Mouse (Mus musculus): ENCODE data around the gene Pkd1. TPM values are rescaled to one million over a fixed set of nuclear protein-coding genes. Genes with fewer than 3 reads are reported as not detected.

Gene Pkd1
- polyA plus RNA-seq, 1 experiment from 2014 or later, result 16.8 TPM

- Histone ChIP-seq H3K4me3 (ENCODE audit: control insufficient read depth in 1 of 2, insufficient read depth in 1 of 2, low read depth in 1 of 2, low read length in 2 of 2) (no peak overlapping the region), H3K36me3 (ENCODE audit: control insufficient read depth, insufficient read depth, low read length) (no peaks in the 10 kb centered on the region), H3K27me3 (ENCODE audit: control insufficient read depth, insufficient read depth, low read length) (no peaks in the 10 kb centered on the region), H3K27ac (replicated peaks in 1 of 2; ENCODE audit: control insufficient read depth in 1 of 2, insufficient read depth in 1 of 2, low read depth in 2 of 2, low read length in 2 of 2) (no peak overlapping the region), H3K4me1 (ENCODE audit: control insufficient read depth in 2 of 2, insufficient read depth in 2 of 2, low read length in 2 of 2) (peaks cover 2 to 8% of the 10 kb centered on the region in 2 experiments; a peak in 1 of 4 replicates), H3K9ac (ENCODE audit: low read length) (no peak overlapping the region), H3K4me2 (ENCODE audit: low read length) (no peak overlapping the region), H3K9me3 (ENCODE audit: control insufficient read depth, low read length) (no peaks in the 10 kb centered on the region)
- ATAC-seq (ENCODE audit: insufficient number of reproducible peaks, insufficient read depth, low FRiP score, low read depth), result no peak
- WGBS, result 86% methylated on average over 2 of the region's 2 CpGs
These were observed 4.4 kb upstream of the Pkd1 start for GRCm38 (mm10) chr17:24545247-24545646.

GRCm38 (mm10) chr17:24546234-24546633 is 3.4 kb upstream of the Pkd1 start:
- ATAC-seq (ENCODE audit: insufficient number of reproducible peaks, insufficient read depth, low FRiP score, low read depth), result no peak
- Histone ChIP-seq H3K27ac (replicated peaks in 1 of 2; ENCODE audit: control insufficient read depth in 1 of 2, insufficient read depth in 1 of 2, low read depth in 2 of 2, low read length in 2 of 2) (no peak overlapping the region), H3K9me3 (ENCODE audit: control insufficient read depth, low read length) (no peaks in the 10 kb centered on the region), H3K4me2 (ENCODE audit: low read length) (no peak overlapping the region), H3K9ac (ENCODE audit: low read length) (no peak overlapping the region), H3K36me3 (ENCODE audit: control insufficient read depth, insufficient read depth, low read length) (no peaks in the 10 kb centered on the region), H3K4me3 (ENCODE audit: control insufficient read depth in 1 of 2, insufficient read depth in 1 of 2, low read depth in 1 of 2, low read length in 2 of 2) (no peak overlapping the region), H3K4me1 (ENCODE audit: control insufficient read depth in 2 of 2, insufficient read depth in 2 of 2, low read length in 2 of 2) (peaks cover 7 to 14% of the 10 kb centered on the region in 2 experiments), H3K27me3 (ENCODE audit: control insufficient read depth, insufficient read depth, low read length) (no peaks in the 10 kb centered on the region)
- 75% methylated on average over 3 of the region's 3 CpGs for WGBS

DNA sequence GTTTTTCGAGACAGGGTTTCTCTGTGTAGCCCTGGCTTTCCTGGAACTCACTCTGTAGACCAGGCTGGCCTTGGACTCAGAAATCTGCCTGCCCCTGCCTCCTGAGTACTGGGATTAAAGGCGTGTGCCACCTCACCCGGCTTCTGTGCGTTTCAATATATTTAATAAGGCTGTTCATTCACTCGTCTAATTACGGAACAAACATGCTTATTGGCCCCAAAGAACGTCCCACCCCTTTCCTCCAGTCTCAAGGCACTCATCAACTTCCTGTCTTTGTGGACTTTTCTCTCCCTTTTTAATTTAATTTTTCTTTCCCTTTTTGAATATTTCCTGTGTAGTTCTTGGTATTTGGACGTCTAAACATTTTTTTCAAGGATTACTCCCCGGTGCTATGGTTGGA is 1.2 kb upstream of the Pkd1 start:
- Histone ChIP-seq H3K9me3 (ENCODE audit: control insufficient read depth, low read length) (no peaks in the 10 kb centered on the region), H3K27me3 (ENCODE audit: control insufficient read depth, insufficient read depth, low read length) (no peaks in the 10 kb centered on the region), H3K4me1 (ENCODE audit: control insufficient read depth in 2 of 2, insufficient read depth in 2 of 2, low read length in 2 of 2) (peaks cover 9 to 19% of the 10 kb centered on the region in 2 experiments), H3K9ac (ENCODE audit: low read length) (peak overlapping the region; percentile 66), H3K27ac (replicated peaks in 1 of 2; ENCODE audit: control insufficient read depth in 1 of 2, insufficient read depth in 1 of 2, low read depth in 2 of 2, low read length in 2 of 2) (no peak overlapping the region), H3K4me2 (ENCODE audit: low read length) (peak overlapping the region; percentile 94), H3K4me3 (ENCODE audit: control insufficient read depth in 1 of 2, insufficient read depth in 1 of 2, low read depth in 1 of 2, low read length in 2 of 2) (peak overlapping the region; percentile 50 to 87), H3K36me3 (ENCODE audit: control insufficient read depth, insufficient read depth, low read length) (no peaks in the 10 kb centered on the region)
- ATAC-seq (ENCODE audit: insufficient number of reproducible peaks, insufficient read depth, low FRiP score, low read depth), result no peak
- WGBS, result 34% methylated on average over 9 of the region's 9 CpGs

- WGBS, result 3% methylated on average over 23 of the region's 23 CpGs
- Histone ChIP-seq H3K4me3 (ENCODE audit: control insufficient read depth in 1 of 2, insufficient read depth in 1 of 2, low read depth in 1 of 2, low read length in 2 of 2) (peak overlapping the region; percentile 50 to 87), H3K27ac (replicated peaks in 1 of 2; ENCODE audit: control insufficient read depth in 1 of 2, insufficient read depth in 1 of 2, low read depth in 2 of 2, low read length in 2 of 2) (peak overlapping the region; percentile 32 to 71; a peak in 3 of 4 replicates), H3K4me1 (ENCODE audit: control insufficient read depth in 2 of 2, insufficient read depth in 2 of 2, low read length in 2 of 2) (peaks cover 9 to 19% of the 10 kb centered on the region in 2 experiments), H3K9ac (ENCODE audit: low read length) (peak overlapping the region; percentile 66), H3K27me3 (ENCODE audit: control insufficient read depth, insufficient read depth, low read length) (no peaks in the 10 kb centered on the region), H3K4me2 (ENCODE audit: low read length) (peak overlapping the region; percentile 94), H3K9me3 (ENCODE audit: control insufficient read depth, low read length) (no peaks in the 10 kb centered on the region), H3K36me3 (ENCODE audit: control insufficient read depth, insufficient read depth, low read length) (no peaks in the 10 kb centered on the region)
- ATAC-seq (ENCODE audit: insufficient number of reproducible peaks, insufficient read depth, low FRiP score, low read depth), result peak; percentile 0; the same call in 1 of the 2 replicates
These were observed 565 bp upstream of the Pkd1 start for GRCm38 (mm10) chr17:24548921-24549617.

DNA sequence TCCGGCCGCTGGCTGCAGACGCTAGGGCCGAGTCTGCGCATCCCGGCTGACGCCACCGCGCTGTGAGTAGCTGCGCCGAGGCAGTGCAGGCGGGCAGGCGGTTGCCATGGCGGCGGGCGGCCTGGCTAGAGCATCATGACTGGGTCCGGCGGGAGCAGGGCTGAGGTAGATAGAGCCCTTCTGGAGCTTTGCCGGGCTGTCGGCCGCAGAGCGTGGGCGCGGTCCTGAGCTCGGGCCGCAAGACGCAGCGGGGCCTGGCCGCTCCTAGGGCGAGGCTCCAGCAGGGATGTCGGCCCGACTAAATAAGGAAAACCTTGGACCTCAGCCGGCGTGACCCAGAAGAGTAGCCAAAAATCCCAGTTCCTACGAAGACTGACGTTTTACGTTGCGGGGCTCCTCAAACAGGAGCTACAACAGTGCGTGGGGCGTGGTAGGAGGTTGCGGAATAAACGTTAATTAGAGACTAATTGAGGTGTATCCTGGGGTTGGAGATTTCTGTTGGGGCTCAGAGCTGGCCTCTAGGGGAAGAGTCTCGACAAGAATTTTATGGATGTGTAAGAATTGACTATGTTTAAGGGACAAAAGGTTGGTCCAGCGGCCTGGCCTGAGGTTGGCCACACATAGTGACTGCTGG is 899 bp downstream of the Pkd1 start:
- Histone ChIP-seq H3K9ac (ENCODE audit: low read length) (peak overlapping the region; percentile 93), H3K27me3 (ENCODE audit: control insufficient read depth, insufficient read depth, low read length) (no peaks in the 10 kb centered on the region), H3K36me3 (ENCODE audit: control insufficient read depth, insufficient read depth, low read length) (no peaks in the 10 kb centered on the region), H3K9me3 (ENCODE audit: control insufficient read depth, low read length) (no peaks in the 10 kb centered on the region), H3K4me1 (ENCODE audit: control insufficient read depth in 2 of 2, insufficient read depth in 2 of 2, low read length in 2 of 2) (peaks cover 9 to 19% of the 10 kb centered on the region in 2 experiments), H3K4me2 (ENCODE audit: low read length) (peak overlapping the region; percentile 94), H3K4me3 (ENCODE audit: control insufficient read depth in 1 of 2, insufficient read depth in 1 of 2, low read depth in 1 of 2, low read length in 2 of 2) (peak overlapping the region; percentile 71 to 87), H3K27ac (replicated peaks in 1 of 2; ENCODE audit: control insufficient read depth in 1 of 2, insufficient read depth in 1 of 2, low read depth in 2 of 2, low read length in 2 of 2) (peak overlapping the region; percentile 81 to 92)
- peak; percentile 62 for ATAC-seq (ENCODE audit: insufficient number of reproducible peaks, insufficient read depth, low FRiP score, low read depth)
- WGBS, result under 1% methylated on average over 44 of the region's 44 CpGs

- Histone ChIP-seq H3K27ac (replicated peaks in 1 of 2; ENCODE audit: control insufficient read depth in 1 of 2, insufficient read depth in 1 of 2, low read depth in 2 of 2, low read length in 2 of 2) (peak overlapping the region in 1 of 2 experiments; percentile 92; a peak in 2 of 4 replicates), H3K9me3 (ENCODE audit: control insufficient read depth, low read length) (no peaks in the 10 kb centered on the region), H3K4me1 (ENCODE audit: control insufficient read depth in 2 of 2, insufficient read depth in 2 of 2, low read length in 2 of 2) (peaks cover 9 to 19% of the 10 kb centered on the region in 2 experiments), H3K27me3 (ENCODE audit: control insufficient read depth, insufficient read depth, low read length) (no peaks in the 10 kb centered on the region), H3K9ac (ENCODE audit: low read length) (peak overlapping the region; percentile 93), H3K4me2 (ENCODE audit: low read length) (peak overlapping the region; percentile 94), H3K4me3 (ENCODE audit: control insufficient read depth in 1 of 2, insufficient read depth in 1 of 2, low read depth in 1 of 2, low read length in 2 of 2) (peak overlapping the region; percentile 71 to 87), H3K36me3 (ENCODE audit: control insufficient read depth, insufficient read depth, low read length) (no peaks in the 10 kb centered on the region)
- ATAC-seq (ENCODE audit: insufficient number of reproducible peaks, insufficient read depth, low FRiP score, low read depth), result no peak
- WGBS, result 61% methylated on average over 3 of the region's 3 CpGs
These were observed 1.4 kb downstream of the Pkd1 start for GRCm38 (mm10) chr17:24551050-24551444.

DNA sequence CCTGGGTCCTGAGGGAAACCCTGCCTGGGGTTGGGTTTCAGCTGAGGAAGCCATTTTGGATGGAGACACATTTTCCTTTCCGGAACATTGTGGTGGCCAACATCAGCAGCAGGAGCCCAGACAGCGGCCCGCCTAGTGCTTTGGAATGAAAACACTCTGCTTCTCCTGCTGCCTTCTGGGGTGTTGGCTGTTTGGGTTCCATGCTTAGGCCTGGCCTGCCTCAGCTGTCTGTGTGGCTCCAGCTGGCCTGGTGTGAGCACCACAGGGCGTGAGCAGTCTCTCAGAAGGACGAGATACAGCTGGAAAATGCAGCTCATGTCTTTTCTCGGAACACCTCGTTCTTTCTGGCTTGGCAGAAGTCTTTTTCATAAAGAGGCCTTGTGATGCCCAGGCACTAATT is 7.5 kb downstream of the Pkd1 start:
- H3K27ac ChIP-seq (replicated peaks in 1 of 2; ENCODE audit: control insufficient read depth in 1 of 2, insufficient read depth in 1 of 2, low read depth in 2 of 2, low read length in 2 of 2), result 0 out of 4 replicates have a peak overlapping the region, but pooled peaks of 1 of the 2 experiments have one; percentile 19
- H3K4me1 ChIP-seq (ENCODE audit: control insufficient read depth in 2 of 2, insufficient read depth in 2 of 2, low read length in 2 of 2), result peaks cover 20 to 28% of the 10 kb centered on the region in 2 experiments
- no peaks in the 10 kb centered on the region for H3K27me3 ChIP-seq (ENCODE audit: control insufficient read depth, insufficient read depth, low read length)
- no peaks in the 10 kb centered on the region for H3K9me3 ChIP-seq (ENCODE audit: control insufficient read depth, low read length)
- H3K4me3 ChIP-seq (ENCODE audit: control insufficient read depth in 1 of 2, insufficient read depth in 1 of 2, low read depth in 1 of 2, low read length in 2 of 2), result no peak overlapping the region
- 73% methylated on average over 7 of the region's 7 CpGs for WGBS
- 0 out of 2 replicates have a peak, but pooled peaks have one; percentile 22 for ATAC-seq (ENCODE audit: insufficient number of reproducible peaks, insufficient read depth, low FRiP score, low read depth)
- no peak overlapping the region for H3K4me2 ChIP-seq (ENCODE audit: low read length)
- H3K9ac ChIP-seq (ENCODE audit: low read length), result no peak overlapping the region
- no peaks in the 10 kb centered on the region for H3K36me3 ChIP-seq (ENCODE audit: control insufficient read depth, insufficient read depth, low read length)
